Mouse (Mus musculus): ENCODE measurements around the gene Qrich1.

DNA sequence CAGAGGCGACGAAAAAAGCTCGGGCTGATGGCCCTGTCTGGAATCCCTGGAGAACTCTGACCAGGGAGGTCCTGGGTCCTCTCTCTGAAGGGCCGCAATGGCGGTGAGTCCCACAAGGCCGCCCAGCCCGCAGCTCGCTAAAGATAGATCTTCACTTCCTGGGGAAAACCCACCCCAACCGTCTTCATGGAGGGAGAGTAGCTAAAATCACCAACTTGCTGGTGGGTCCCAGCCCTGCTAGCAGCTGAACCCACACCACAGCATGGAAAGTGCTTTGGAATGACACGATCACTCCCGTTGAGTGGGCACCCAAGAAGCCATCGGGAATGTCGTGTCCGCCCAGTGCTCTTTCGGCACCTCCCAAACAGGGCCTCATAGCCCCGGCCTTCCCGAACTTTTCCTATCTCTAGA, 51.9 kb downstream of the Qrich1 start:
- TF ChIP-seq CTCF (conservative IDR thresholded peaks at IDR 0.05; ENCODE audit: insufficient read depth, insufficient read length, low read depth, low read length) (no peak), POLR2A (IDR thresholded peaks at IDR 0.05; ENCODE audit: low read depth, low read length) (no peak)
